Mouse (Mus musculus) heart, embryonic 15.5 days (tissue): ENCODE measurements at regions not wholly inside any gene's neighbourhood (a gene's known extent, or its start where the extent isn't known, plus 50 kb on each side); places are given as distances from the start of the nearest gene placed in this dataset.
"Not testable (repeated sequence)": the region's sequence is repeated elsewhere in the genome, so short reads cannot be mapped to it uniquely, and the experiment has no call there.

Experiments used
- ATAC-seq: fragments of 200-750 bp; cut with Nextera tagmentation; replicated peaks from 2 replicates; pipeline ENCODE4 v1.8.0; 2017; ENCODE audit warnings: low read depth, moderate TSS enrichment; ENCODE audit not compliant: insufficient number of reproducible peaks, insufficient read depth, low FRiP score
- H3K27ac ChIP-seq: fragments of 300-500 bp; sonication (generic); 2 replicates; pipeline ENCODE4 v1.5.1; 2015; ENCODE audit warnings: mild to moderate bottlenecking, inconsistent platforms
- H3K27me3 ChIP-seq: fragments of 300-500 bp; sonication (generic); 2 replicates; pipeline ENCODE4 v1.6.1; 2015; ENCODE audit warnings: inconsistent platforms
- H3K36me3 ChIP-seq: fragments of 300-500 bp; sonication (generic); 2 replicates; pipeline ENCODE4 v1.6.1; 2015; ENCODE audit warnings: mild to moderate bottlenecking, inconsistent platforms
- H3K4me1 ChIP-seq: fragments of 300-500 bp; sonication (generic); replicated peaks from 2 replicates; pipeline ENCODE4 v1.6.1; 2015; ENCODE audit warnings: inconsistent platforms
- H3K4me2 ChIP-seq: fragments of 300-500 bp; sonication (generic); 2 replicates; pipeline ENCODE4 v1.6.1; 2015; ENCODE audit warnings: inconsistent platforms, mild to moderate bottlenecking, moderate library complexity
- H3K4me3 ChIP-seq: fragments of 300-500 bp; sonication (generic); 2 replicates; pipeline ENCODE4 v1.5.1; 2015; ENCODE audit warnings: mild to moderate bottlenecking, inconsistent platforms
- H3K9ac ChIP-seq: fragments of 300-500 bp; sonication (generic); 2 replicates; pipeline ENCODE4 v1.6.1; 2015; ENCODE audit warnings: mild to moderate bottlenecking, inconsistent platforms
- H3K9me3 ChIP-seq: fragments of 300-500 bp; sonication (generic); replicated peaks from 2 replicates; pipeline ENCODE4 v1.6.1; 2016; ENCODE audit warnings: inconsistent platforms
- WGBS: fragments of 180-500 bp; shearing (Covaris S2); methylation state at CpG from one replicate; pipeline ENCODE4 v1.1.7; 2015; ENCODE audit warnings: mixed read lengths; 5-methylcytosine and 5-hydroxymethylcytosine counted together

DNA sequence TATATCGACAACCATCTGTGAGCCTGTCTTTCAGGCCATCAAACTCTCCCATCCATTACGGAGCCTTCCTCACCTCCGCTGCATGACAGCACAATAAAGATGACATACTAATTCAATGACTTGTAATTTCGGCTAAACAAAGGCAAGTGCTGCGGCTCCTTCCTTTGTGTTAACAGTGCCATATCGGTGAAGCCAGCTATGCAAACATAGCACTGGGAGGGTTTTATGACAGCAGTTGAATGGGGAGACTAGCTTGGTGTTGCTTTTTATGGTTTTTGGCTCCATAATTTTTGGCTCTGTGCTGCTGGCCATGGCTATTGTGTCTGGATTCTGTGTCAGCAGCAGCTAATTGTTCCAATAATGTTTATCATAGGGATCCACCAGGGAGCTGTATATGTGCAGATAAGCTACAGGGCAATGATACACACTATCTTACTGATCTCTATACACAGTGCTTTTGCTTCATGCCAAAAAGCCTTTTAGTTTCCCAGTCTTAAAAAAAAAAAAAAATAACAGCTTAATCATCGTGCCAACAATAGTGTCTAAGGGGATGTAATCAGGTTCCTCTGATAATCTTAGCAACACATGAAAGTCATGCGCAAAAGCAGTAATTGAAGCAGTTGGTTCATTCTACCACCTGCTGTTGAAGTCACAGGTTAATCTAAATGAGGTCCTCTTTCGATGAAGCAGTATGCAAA lies 859.9 kb upstream of the Mms22l start:
- Histone ChIP-seq H3K4me2 (no peak overlapping the region), H3K27me3 (no peaks in the 10 kb centered on the region), H3K9me3 (no peaks in the 10 kb centered on the region), H3K36me3 (no peaks in the 10 kb centered on the region), H3K27ac (no peak overlapping the region), H3K9ac (no peak overlapping the region), H3K4me3 (no peak overlapping the region), H3K4me1 (no peaks in the 10 kb centered on the region)
- no peak for ATAC-seq
- WGBS = 72% methylated on average over 9 of the region's 9 CpGs

DNA sequence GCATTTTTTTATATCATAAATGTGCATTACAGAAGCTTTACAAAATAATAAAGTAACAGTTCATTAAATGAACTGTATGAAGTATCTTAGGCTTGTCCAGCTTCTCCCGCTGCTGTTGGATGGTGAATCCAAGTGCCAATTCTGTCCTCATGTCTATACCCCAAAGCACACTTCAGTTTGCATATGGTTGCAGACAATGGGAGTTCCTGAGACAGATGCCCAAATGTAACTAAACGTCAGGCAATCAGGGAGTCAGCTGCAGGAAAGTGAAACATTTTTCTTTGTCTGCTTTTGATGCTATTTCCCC lies 859.4 kb upstream of the Mms22l start:
- Histone ChIP-seq H3K27me3 (no peaks in the 10 kb centered on the region), H3K4me1 (no peaks in the 10 kb centered on the region), H3K9me3 (no peaks in the 10 kb centered on the region), H3K27ac (no peak overlapping the region), H3K36me3 (no peaks in the 10 kb centered on the region), H3K9ac (no peak overlapping the region), H3K4me2 (no peak overlapping the region), H3K4me3 (no peak overlapping the region)
- no peak for ATAC-seq
- 69% methylated on average over 2 of the region's 2 CpGs for WGBS

- WGBS = 64% methylated on average over 5 of the region's 5 CpGs
- not testable (repeated sequence) for H3K27ac ChIP-seq, ATAC-seq, H3K36me3 ChIP-seq, H3K4me3 ChIP-seq, H3K4me1 ChIP-seq, H3K9me3 ChIP-seq, H3K4me2 ChIP-seq, H3K27me3 ChIP-seq, H3K9ac ChIP-seq
These were observed 839.6 kb upstream of the Mms22l start for GRCm38 (mm10) chr4:23656671-23657070.

DNA sequence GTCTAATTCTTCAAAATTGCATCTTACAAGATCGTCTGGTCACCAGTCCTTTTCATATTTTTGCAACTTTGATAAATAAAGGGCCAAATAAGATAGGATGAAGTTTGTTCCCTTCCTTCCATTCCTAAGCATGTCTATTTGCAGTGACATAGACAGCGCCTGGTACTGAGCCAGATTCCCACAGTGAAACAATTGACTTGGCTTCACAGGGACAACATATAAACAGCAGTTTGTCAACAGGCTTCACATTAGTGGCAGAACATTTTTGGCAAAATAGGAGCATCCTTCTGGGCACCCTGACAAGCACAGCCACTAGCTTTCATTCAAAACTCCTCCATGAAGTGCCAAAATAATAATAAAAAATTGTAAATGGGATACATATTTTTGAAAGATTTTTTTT lies 827.4 kb upstream of the Mms22l start:
- 69% methylated on average over 2 of the region's 2 CpGs for whole genome bisulfite sequencing
- ATAC-seq = no peak
- H3K4me2 ChIP-seq = no peak overlapping the region
- H3K4me3 ChIP-seq = no peak overlapping the region
- H3K27ac ChIP-seq = no peak overlapping the region
- H3K36me3 ChIP-seq = no peaks in the 10 kb centered on the region
- H3K27me3 ChIP-seq = no peaks in the 10 kb centered on the region
- H3K9ac ChIP-seq = no peak overlapping the region
- no peaks in the 10 kb centered on the region for H3K4me1 ChIP-seq
- no peaks in the 10 kb centered on the region for H3K9me3 ChIP-seq

- Histone ChIP-seq H3K9me3 (no peaks in the 10 kb centered on the region), H3K4me1 (no peaks in the 10 kb centered on the region)
- ATAC-seq = no peak
These were observed 792.6 kb upstream of the Mms22l start for GRCm38 (mm10) chr4:23703626-23704025.

GRCm38 (mm10) chr4:23710716-23711115 lies 785.5 kb upstream of the Mms22l start:
- WGBS = 74% methylated on average over 2 of the region's 2 CpGs
- ATAC-seq = no peak
- H3K9ac ChIP-seq = no peak overlapping the region

More at GRCm38 (mm10) chr4:23703626-23704025, 792.6 kb upstream of the Mms22l start:
- H3K4me3 ChIP-seq = no peak overlapping the region
- no peaks in the 10 kb centered on the region for H3K36me3 ChIP-seq
- no peak overlapping the region for H3K9ac ChIP-seq
- no peak overlapping the region for H3K27ac ChIP-seq
- H3K4me2 ChIP-seq = no peak overlapping the region
- no peaks in the 10 kb centered on the region for H3K27me3 ChIP-seq

GRCm38 (mm10) chr4:23713781-23714415 lies 782.4 kb upstream of the Mms22l start:
- Histone ChIP-seq H3K4me1 (no peaks in the 10 kb centered on the region), H3K9ac (no peak overlapping the region), H3K27ac (no peak overlapping the region)

More at GRCm38 (mm10) chr4:23710716-23711115, 785.5 kb upstream of the Mms22l start:
- H3K4me2 ChIP-seq = no peak overlapping the region
- H3K36me3 ChIP-seq = no peaks in the 10 kb centered on the region
- no peaks in the 10 kb centered on the region for H3K4me1 ChIP-seq
- no peak overlapping the region for H3K4me3 ChIP-seq
- H3K27ac ChIP-seq = no peak overlapping the region
- H3K9me3 ChIP-seq = no peaks in the 10 kb centered on the region
- no peaks in the 10 kb centered on the region for H3K27me3 ChIP-seq

GRCm38 (mm10) chr4:23727846-23728245 lies 768.4 kb upstream of the Mms22l start:
- H3K27ac ChIP-seq = no peak overlapping the region
- no peaks in the 10 kb centered on the region for H3K27me3 ChIP-seq
- no peak overlapping the region for H3K4me3 ChIP-seq
- no peaks in the 10 kb centered on the region for H3K4me1 ChIP-seq
- WGBS = 71% methylated on average over 2 of the region's 2 CpGs
- ATAC-seq = no peak
- H3K9ac ChIP-seq = no peak overlapping the region
- H3K9me3 ChIP-seq = no peaks in the 10 kb centered on the region
- no peak overlapping the region for H3K4me2 ChIP-seq
- H3K36me3 ChIP-seq = no peaks in the 10 kb centered on the region

More at GRCm38 (mm10) chr4:23713781-23714415, 782.4 kb upstream of the Mms22l start:
- 79% methylated on average over 8 of the region's 8 CpGs for WGBS
- H3K9me3 ChIP-seq = no peaks in the 10 kb centered on the region
- H3K27me3 ChIP-seq = no peaks in the 10 kb centered on the region
- H3K4me3 ChIP-seq = no peak overlapping the region
- H3K36me3 ChIP-seq = no peaks in the 10 kb centered on the region
- ATAC-seq = no peak
- H3K4me2 ChIP-seq = no peak overlapping the region

DNA sequence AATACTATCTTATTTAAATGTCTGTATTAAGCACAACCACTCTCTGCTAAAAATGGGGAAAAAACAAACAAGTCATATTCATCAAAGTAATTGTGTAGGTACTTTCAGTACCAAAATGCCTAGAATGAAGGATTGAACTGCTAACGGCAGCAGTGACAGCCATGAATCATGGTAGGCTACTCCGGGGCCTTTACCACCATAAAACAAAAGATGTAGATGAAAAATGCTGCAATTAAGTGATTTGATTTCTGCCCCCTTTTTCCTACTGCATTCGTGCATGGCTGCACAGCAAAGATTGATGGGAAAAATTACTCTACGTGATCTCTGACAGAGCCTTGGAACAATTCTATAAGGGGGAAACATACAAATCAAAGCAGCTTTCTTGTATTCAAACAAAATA lies 763.8 kb upstream of the Mms22l start:
- Histone ChIP-seq H3K4me2 (no peak overlapping the region), H3K27me3 (no peaks in the 10 kb centered on the region), H3K36me3 (no peaks in the 10 kb centered on the region), H3K4me1 (no peaks in the 10 kb centered on the region), H3K27ac (no peak overlapping the region), H3K9me3 (no peaks in the 10 kb centered on the region), H3K4me3 (no peak overlapping the region), H3K9ac (no peak overlapping the region)
- WGBS = 70% methylated on average over 4 of the region's 4 CpGs
- no peak for ATAC-seq

GRCm38 (mm10) chr4:23744079-23744478 lies 752.2 kb upstream of the Mms22l start:
- no peak overlapping the region for H3K27ac ChIP-seq
- H3K4me2 ChIP-seq = no peak overlapping the region
- H3K4me1 ChIP-seq = no peaks in the 10 kb centered on the region
- H3K4me3 ChIP-seq = no peak overlapping the region
- no peak overlapping the region for H3K9ac ChIP-seq
- no peak for ATAC-seq
- no peaks in the 10 kb centered on the region for H3K36me3 ChIP-seq
- WGBS = 79% methylated on average over 7 of the region's 7 CpGs
- no peaks in the 10 kb centered on the region for H3K27me3 ChIP-seq
- no peaks in the 10 kb centered on the region for H3K9me3 ChIP-seq

GRCm38 (mm10) chr4:23758005-23758404 lies 738.2 kb upstream of the Mms22l start:
- no peaks in the 10 kb centered on the region for H3K27me3 ChIP-seq

More at GRCm38 (mm10) chr4:23758005-23758404, 738.2 kb upstream of the Mms22l start:
- ATAC-seq = no peak
- Histone ChIP-seq H3K4me3 (no peak overlapping the region), H3K4me1 (no peaks in the 10 kb centered on the region), H3K4me2 (no peak overlapping the region), H3K27ac (no peak overlapping the region), H3K9me3 (no peaks in the 10 kb centered on the region), H3K9ac (no peak overlapping the region), H3K36me3 (no peaks in the 10 kb centered on the region)
